Mouse (Mus musculus) erythroblast, embryonic 14.5 days (primary cell): ENCODE data around the gene Sde2.

Experiments
- GATA1 ChIP-seq: IDR thresholded peaks from 2 replicates; pipeline ENCODE4 v1.6.1; 2012; ENCODE audit warnings: low read length, inconsistent platforms, mixed read lengths
- TAL1 ChIP-seq: IDR thresholded peaks from 3 replicates; pipeline ENCODE4 v1.6.1; 2012; ENCODE audit warnings: low read length, inconsistent platforms, mixed read lengths

DNA sequence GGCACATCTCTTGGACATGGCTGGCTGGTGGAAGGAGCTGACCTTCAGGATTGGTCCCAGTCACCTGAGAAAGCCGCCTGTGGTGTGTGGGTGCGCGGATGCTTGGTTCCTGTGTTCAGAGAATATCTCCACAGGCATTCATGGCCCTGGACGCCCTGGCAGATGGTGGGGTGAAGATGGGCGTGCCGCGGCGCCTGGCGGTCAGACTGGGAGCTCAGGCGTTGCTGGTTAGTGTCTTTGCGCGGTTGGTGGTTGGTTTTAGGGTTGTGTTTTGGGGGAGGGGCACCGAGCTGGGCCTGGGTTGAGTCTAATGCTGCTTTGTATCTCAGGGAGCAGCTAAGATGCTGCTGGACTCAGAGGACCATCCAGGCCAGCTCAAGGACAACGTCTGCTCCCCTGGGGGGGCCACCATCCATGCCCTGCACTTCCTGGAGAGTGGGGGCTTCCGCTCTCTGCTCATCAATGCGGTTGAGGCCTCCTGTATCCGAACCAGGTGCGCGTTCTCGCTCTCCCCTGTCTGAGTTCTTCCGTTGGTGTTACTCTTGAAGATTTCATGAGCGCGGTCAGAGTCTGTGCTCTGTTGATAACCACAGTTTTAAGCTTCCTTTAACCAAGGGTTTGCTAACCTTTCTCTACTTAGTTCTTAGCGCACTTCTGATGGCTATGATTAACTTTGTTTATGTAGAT is 55.7 kb downstream of the Sde2 start:
- TF ChIP-seq TAL1: no peak
- no peak for TF ChIP-seq GATA1
